9 mouse cellular contexts compared by ENCODE assay signal in the genomic region with DNA sequence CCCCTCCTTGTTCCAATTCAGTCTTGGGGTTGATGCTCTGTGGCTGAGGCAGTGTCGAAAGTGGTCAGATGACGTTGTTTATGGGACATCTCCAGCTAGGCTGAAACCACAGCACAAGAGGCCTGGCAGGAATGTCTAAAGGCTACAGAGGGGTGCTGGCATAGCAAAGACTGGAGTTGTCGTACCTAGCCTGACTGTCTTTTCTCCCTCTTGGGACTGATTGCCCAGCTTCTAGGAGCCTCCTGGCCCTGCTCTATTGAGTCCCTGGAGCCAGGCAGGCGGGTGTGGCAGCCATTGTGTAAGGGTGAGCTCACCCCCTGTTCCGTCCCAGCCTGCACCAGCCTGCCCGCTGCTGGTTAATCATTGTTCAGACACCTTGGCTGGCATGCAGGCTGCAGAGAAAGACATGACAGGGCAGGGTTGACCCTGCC. TPM values are rescaled to one million over a fixed set of nuclear protein-coding genes. Genes with fewer than 3 reads are reported as not detected.
DNase-seq lines count a peak whose midpoint lies in the region; ATAC-seq and TF ChIP-seq lines count a peak whose summit lies in the region.
"Had no signal": no experiment of that assay in that cellular context is flagged by ENCODE, and none has a peak within 500 bp of the region (broad histone marks: within the 10 kb centered on the region; RNA-seq: fewer than 3 reads in every experiment).

No protein-coding gene starts in this region.

- WGBS in heart, embryonic 16.5 days: 64% methylated on average over 6 of the region's 6 CpGs
- 67% methylated on average over 6 of the region's 6 CpGs for WGBS in limb, embryonic 12.5 days
- WGBS in small intestine, adult 2 months: 19% methylated on average over 6 of the region's 6 CpGs

- TF ChIP-seq POLR2A in small intestine, adult 2 months (IDR thresholded peaks at IDR 0.05; ENCODE audit: low read depth, low read length): no peak

- no peak overlapping the region for H3K27ac ChIP-seq in heart, embryonic 16.5 days (ENCODE audit: low read length)
- H3K27ac ChIP-seq in limb, embryonic 12.5 days: no peak overlapping the region
- H3K27ac ChIP-seq in small intestine, adult 2 months (ENCODE audit: insufficient read depth, low read depth, low read length): peak overlapping the region; percentile 80
- H3K27ac ChIP-seq: midbrain, embryonic 12.5 days had no signal

- H3K4me1 ChIP-seq in heart, embryonic 16.5 days (ENCODE audit: control insufficient read depth, insufficient read depth, low read length): no peaks in the 10 kb centered on the region
- H3K4me1 ChIP-seq in limb, embryonic 12.5 days (replicated peaks): peaks cover 26% of the 10 kb centered on the region
- peaks cover 14% of the 10 kb centered on the region for H3K4me1 ChIP-seq in small intestine, adult 2 months (ENCODE audit: control insufficient read depth, insufficient read depth, insufficient read length, low read length)
- H3K4me1 ChIP-seq: midbrain, embryonic 12.5 days had no signal

- ATAC-seq in heart, embryonic 16.5 days (replicated peaks; ENCODE audit: extremely low read depth, insufficient read depth, low FRiP score): 0 out of 2 replicates have a peak, but pooled peaks have one; percentile 23
- ATAC-seq in limb, embryonic 12.5 days (ENCODE audit: insufficient number of reproducible peaks, insufficient read depth, low FRiP score, low TSS enrichment, low read depth): peak; percentile 57; the same call in 1 of the 2 replicates

- no peak overlapping the region for H3K9ac ChIP-seq in heart, embryonic 16.5 days (ENCODE audit: low read length)
- H3K9ac ChIP-seq in limb, embryonic 12.5 days (replicated peaks): no peak overlapping the region
- H3K9ac ChIP-seq: midbrain, embryonic 12.5 days had no signal

- H3K4me2 ChIP-seq in heart, embryonic 16.5 days (ENCODE audit: low read depth, low read length): no peak overlapping the region
- H3K4me2 ChIP-seq in limb, embryonic 12.5 days: no peak overlapping the region
- H3K4me2 ChIP-seq: midbrain, embryonic 12.5 days had no signal

- H3K4me3 ChIP-seq in heart, embryonic 16.5 days (ENCODE audit: low read length): no peak overlapping the region
- no peak overlapping the region for H3K4me3 ChIP-seq in limb, embryonic 12.5 days (replicated peaks)
- no peak overlapping the region for H3K4me3 ChIP-seq in small intestine, adult 2 months (ENCODE audit: low read depth, low read length)
- H3K4me3 ChIP-seq: midbrain, embryonic 12.5 days had no signal

- no peaks in the 10 kb centered on the region for H3K9me3 ChIP-seq in heart, embryonic 16.5 days (replicated peaks; ENCODE audit: control insufficient read depth, low read length)
- no peaks in the 10 kb centered on the region for H3K9me3 ChIP-seq in limb, embryonic 12.5 days
- H3K9me3 ChIP-seq: midbrain, embryonic 12.5 days had no signal

- H3K36me3 ChIP-seq in heart, embryonic 16.5 days (ENCODE audit: control insufficient read depth, insufficient read depth): no peaks in the 10 kb centered on the region
- no peaks in the 10 kb centered on the region for H3K36me3 ChIP-seq in limb, embryonic 12.5 days
- no peaks in the 10 kb centered on the region for H3K36me3 ChIP-seq in small intestine, adult 2 months (ENCODE audit: control insufficient read depth, insufficient read depth, low read length)
- H3K36me3 ChIP-seq: midbrain, embryonic 12.5 days had no signal

- DNase-seq in gastrocnemius, postnatal 14 days: peak; percentile 27
- DNase-seq in gastrocnemius, postnatal 36 days: no peak
- DNase-seq in thymus, postnatal 4 days: no peak
- DNase-seq in natural killer cell, adult 2 months (ENCODE audit: low spot score in 2 of 2): no peak
- no peak for DNase-seq in adrenal gland, postnatal 25 days

- intact Hi-C loops in gastrocnemius, postnatal 14 days (cut with DNase I; ENCODE audit: low total_unique reads): no loop called here
- intact Hi-C loops in gastrocnemius, postnatal 36 days (cut with DNase I): no loop called here

- TF ChIP-seq CTCF in small intestine, adult 2 months (IDR thresholded peaks at IDR 0.05; ENCODE audit: extremely low read depth, insufficient read length, insufficient replicate concordance, low read depth, low read length): no peak

- no peaks in the 10 kb centered on the region for H3K27me3 ChIP-seq in heart, embryonic 16.5 days (ENCODE audit: control insufficient read depth, insufficient read depth, low read length)
- H3K27me3 ChIP-seq in limb, embryonic 12.5 days: no peaks in the 10 kb centered on the region
- no peaks in the 10 kb centered on the region for H3K27me3 ChIP-seq in small intestine, adult 2 months (ENCODE audit: control insufficient read depth, insufficient read depth, low read length)
- H3K27me3 ChIP-seq: midbrain, embryonic 12.5 days had no signal

RNA-seq across cellular contexts. Expression of a gene that starts 40.3 kb away (rescaled TPM):
- 10 to 100 TPM in 1 of 2 experiments, 1 to 10 TPM in 1; 8.3 to 11.2 TPM for total RNA-seq in gastrocnemius, postnatal 14 days (2021)
- 1 to 10 TPM; 2.7 to 3.3 TPM for total RNA-seq in gastrocnemius, postnatal 36 days (2021)
- polyA plus RNA-seq in heart, embryonic 16.5 days (2015; fragmentation: Nextera tagmentation; extraction: Ambion mirVana): 35.0 and 41.0 TPM in 2 replicates
- polyA plus RNA-seq in limb, embryonic 12.5 days (2016; fragmentation: Nextera tagmentation; extraction: Ambion mirVana): 257 and 262 TPM in 2 replicates
- 42.5 and 75.4 TPM in 2 replicates for polyA plus RNA-seq in small intestine, adult 2 months (2012; rRNA removed)
- total RNA-seq in adrenal gland, postnatal 25 days (2021): 14.1 and 15.8 TPM in 2 replicates
